Mouse (Mus musculus) myocyte (in vitro differentiated cells): ENCODE measurements at regions not wholly inside any gene's neighbourhood (a gene's known extent, or its start where the extent isn't known, plus 50 kb on each side); places are given as distances from the start of the nearest gene placed in this dataset.

ENCODE experiments used
- H3K27me3 ChIP-seq: one replicate; pipeline ENCODE4 v1.6.1; 2011; ENCODE audit not compliant: control insufficient read depth, insufficient read depth, insufficient read length
- H3K36me3 ChIP-seq: one replicate; pipeline ENCODE4 v1.6.1; 2011; ENCODE audit not compliant: control insufficient read depth, insufficient read depth
- H3K4me2 ChIP-seq: one replicate; pipeline ENCODE4 v1.6.1; 2011; ENCODE audit warnings: low read depth, control low read depth
- H3K4me3 ChIP-seq: one replicate; pipeline ENCODE4 v1.5.1; 2011; ENCODE audit warnings: mild to moderate bottlenecking, control low read depth, moderate library complexity
- H3K79me2 ChIP-seq: one replicate; pipeline ENCODE4 v1.6.1; 2011; ENCODE audit not compliant: control insufficient read depth, insufficient read depth
- H3ac ChIP-seq: one replicate; pipeline ENCODE4 v1.6.1; 2011; ENCODE audit not compliant: control insufficient read depth, insufficient read length
- CEBPB ChIP-seq: IDR thresholded peaks from 2 replicates; pipeline ENCODE4 v1.6.1; 2011; ENCODE audit warnings: mild to moderate bottlenecking, moderate library complexity; ENCODE audit not compliant: poor library complexity, insufficient read depth, severe bottlenecking
- E2F4 ChIP-seq: IDR thresholded peaks from one replicate; pipeline ENCODE4 v1.6.1; 2011; ENCODE audit warnings: mild to moderate bottlenecking, control low read depth, moderate library complexity; ENCODE audit not compliant: insufficient read depth
- MAX ChIP-seq: IDR thresholded peaks from one replicate; pipeline ENCODE4 v1.6.1; 2011; ENCODE audit warnings: low read depth, mild to moderate bottlenecking, control low read depth
- MYOD1 ChIP-seq, 3 experiments: IDR thresholded peaks; one replicate each; pipeline ENCODE4 v1.6.1; 2011; ENCODE audit warnings: control low read depth in 2 of 3, low read depth in 2 of 3, mild to moderate bottlenecking in 2 of 3, moderate library complexity in 1 of 3; ENCODE audit not compliant: insufficient read length in 2 of 3, control insufficient read depth in 1 of 3
- MYOG ChIP-seq, 3 experiments: IDR thresholded peaks; one replicate each; pipeline ENCODE4 v1.6.1; 2011; ENCODE audit warnings: control low read depth in 2 of 3, low read depth in 2 of 3, mild to moderate bottlenecking in 2 of 3; ENCODE audit not compliant: insufficient read length in 2 of 3, control insufficient read depth in 1 of 3, insufficient read depth in 1 of 3
- POLR2A ChIP-seq: IDR thresholded peaks from one replicate; pipeline ENCODE4 v1.6.1; 2011; ENCODE audit warnings: low read depth, mild to moderate bottlenecking, control low read depth, moderate library complexity; ENCODE audit not compliant: insufficient read length
- POLR2AphosphoS2 ChIP-seq: IDR thresholded peaks from one replicate; pipeline ENCODE4 v1.6.1; 2011; ENCODE audit warnings: low read depth, control low read depth; ENCODE audit not compliant: insufficient read length
- REST ChIP-seq: IDR thresholded peaks from one replicate; pipeline ENCODE4 v1.6.1; 2011; ENCODE audit warnings: mild to moderate bottlenecking, control low read depth, moderate library complexity; ENCODE audit not compliant: insufficient read depth, insufficient read length
- SRF ChIP-seq: IDR thresholded peaks from one replicate; pipeline ENCODE4 v1.6.1; 2011; ENCODE audit warnings: low read depth; ENCODE audit not compliant: control insufficient read depth, insufficient read length
- TCF12 ChIP-seq: IDR thresholded peaks from one replicate; pipeline ENCODE4 v1.6.1; 2011; ENCODE audit warnings: mild to moderate bottlenecking, control low read depth; ENCODE audit not compliant: poor library complexity, insufficient read depth, severe bottlenecking
- TCF3 ChIP-seq: IDR thresholded peaks from one replicate; pipeline ENCODE4 v1.6.1; 2011; ENCODE audit warnings: low read depth, control low read depth; ENCODE audit not compliant: insufficient read length
- USF1 ChIP-seq: IDR thresholded peaks from one replicate; pipeline ENCODE4 v1.6.1; 2011; ENCODE audit warnings: low read depth, mild to moderate bottlenecking, control low read depth, moderate library complexity

DNA sequence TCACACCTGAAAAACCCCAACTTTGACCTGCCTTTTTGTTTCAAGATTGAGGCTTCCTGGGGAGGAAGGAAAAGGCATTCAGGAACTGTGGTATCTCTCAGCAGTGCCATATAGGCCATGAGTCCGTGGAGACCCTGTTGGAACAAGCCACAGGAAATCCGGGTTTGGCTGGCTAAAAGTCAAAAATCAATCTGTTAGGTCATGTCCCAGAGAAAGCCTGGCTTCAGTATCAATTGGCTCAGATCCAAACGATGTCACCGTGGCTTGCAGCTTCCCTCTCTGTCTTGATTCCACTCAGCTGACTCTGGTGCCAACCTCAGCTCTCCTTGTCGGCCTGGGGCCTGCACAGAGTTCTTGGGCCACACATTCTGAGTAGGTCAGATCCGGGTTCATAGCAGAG is 191.1 kb downstream of the Shq1 start:
- no peak for TF ChIP-seq TCF3
- no peak for TF ChIP-seq MAX
- TF ChIP-seq SRF = no peak
- no peak for TF ChIP-seq USF1
- TF ChIP-seq POLR2A = no peak
- no peak for TF ChIP-seq MYOG (IDR thresholded peaks at IDR 0.05; ENCODE audit: control insufficient read depth in 1 of 3, insufficient read depth in 1 of 3, insufficient read length in 2 of 3, low read depth in 2 of 3)
- no peak for TF ChIP-seq REST
- TF ChIP-seq POLR2AphosphoS2 = no peak
- no peak for TF ChIP-seq MYOD1 (IDR thresholded peaks at IDR 0.05; ENCODE audit: control insufficient read depth in 1 of 3, insufficient read length in 2 of 3, low read depth in 2 of 3)
- no peak for TF ChIP-seq E2F4
- TF ChIP-seq CEBPB = no peak
- no peak for TF ChIP-seq TCF12
- H3K79me2 ChIP-seq = no peaks in the 10 kb centered on the region
- no peak overlapping the region for H3K4me3 ChIP-seq
- no peak overlapping the region for H3ac ChIP-seq
- H3K4me2 ChIP-seq = no peak overlapping the region
- peaks cover 9% of the 10 kb centered on the region for H3K27me3 ChIP-seq
- no peaks in the 10 kb centered on the region for H3K36me3 ChIP-seq

DNA sequence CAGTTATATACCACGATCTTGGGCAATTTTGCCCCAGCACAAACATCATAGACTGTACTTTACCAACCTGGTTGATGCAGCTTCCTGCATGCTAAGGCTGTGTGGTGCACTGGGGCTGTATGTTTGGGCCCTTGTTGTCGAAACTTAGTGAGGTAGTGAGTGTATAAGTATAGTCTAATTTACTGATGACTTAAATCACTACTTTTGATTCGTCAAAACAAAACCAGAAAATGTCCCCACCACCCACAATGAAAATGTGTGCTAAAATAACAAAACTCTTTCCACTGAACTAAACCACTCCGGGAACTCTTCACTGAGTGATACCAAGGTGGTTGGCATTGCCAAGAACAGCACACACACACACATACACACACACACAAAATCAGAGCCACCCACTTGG is 191.5 kb downstream of the Shq1 start:
- Histone ChIP-seq H3K27me3 (peaks cover 7% of the 10 kb centered on the region), H3K4me3 (no peak overlapping the region), H3ac (no peak overlapping the region), H3K36me3 (no peaks in the 10 kb centered on the region), H3K4me2 (no peak overlapping the region), H3K79me2 (no peaks in the 10 kb centered on the region)
- no peak for TF ChIP-seq MYOG (IDR thresholded peaks at IDR 0.05; ENCODE audit: control insufficient read depth in 1 of 3, insufficient read depth in 1 of 3, insufficient read length in 2 of 3, low read depth in 2 of 3)
- TF ChIP-seq TCF3 = no peak
- no peak for TF ChIP-seq MYOD1 (IDR thresholded peaks at IDR 0.05; ENCODE audit: control insufficient read depth in 1 of 3, insufficient read length in 2 of 3, low read depth in 2 of 3)
- no peak for TF ChIP-seq POLR2A
- TF ChIP-seq CEBPB = no peak
- no peak for TF ChIP-seq MAX
- TF ChIP-seq USF1 = no peak
- TF ChIP-seq SRF = no peak
- TF ChIP-seq REST = no peak
- TF ChIP-seq POLR2AphosphoS2 = no peak
- TF ChIP-seq E2F4 = no peak
- no peak for TF ChIP-seq TCF12

DNA sequence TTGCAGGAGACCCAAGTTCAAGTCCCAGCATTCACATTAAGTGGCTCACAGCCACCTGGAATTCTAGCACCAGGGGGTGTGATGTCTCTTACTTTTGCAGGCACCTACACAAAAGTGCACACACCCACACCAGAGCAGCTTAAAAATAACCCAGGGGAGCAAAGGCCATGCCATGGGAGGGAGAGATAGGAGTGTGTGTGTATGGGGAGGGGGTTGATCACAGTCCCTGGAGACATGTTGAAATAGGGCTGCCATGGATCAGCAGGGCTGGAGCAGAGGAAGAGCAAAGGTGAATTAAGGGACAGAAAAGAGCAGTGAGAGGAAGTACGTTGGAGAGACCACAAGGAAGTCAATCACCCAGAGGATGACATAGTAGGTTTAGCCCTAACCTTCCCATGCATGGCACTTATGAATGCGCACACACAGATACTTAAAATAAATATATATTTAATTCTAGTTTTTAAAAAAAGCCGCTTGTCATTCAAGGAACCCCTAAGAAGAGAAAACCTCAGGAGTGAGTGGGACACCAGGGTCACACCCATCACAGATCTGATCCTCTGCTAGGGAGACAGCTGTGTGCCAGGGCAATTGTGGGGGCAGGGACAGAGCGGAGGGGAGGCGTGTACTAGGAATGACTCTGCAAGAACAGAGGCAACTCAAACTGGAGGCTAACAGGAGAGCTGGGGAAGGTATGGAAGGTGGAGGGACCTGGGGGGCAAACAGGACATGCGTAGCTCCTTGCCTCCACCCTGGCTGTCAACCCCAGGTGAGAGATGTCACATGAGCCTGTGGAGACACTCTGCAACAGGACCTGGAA is 189.5 kb upstream of the Rybp start:
- TF ChIP-seq TCF12 (no peak), MYOG (IDR thresholded peaks at IDR 0.05; ENCODE audit: control insufficient read depth in 1 of 3, insufficient read depth in 1 of 3, insufficient read length in 2 of 3, low read depth in 2 of 3) (peak in 1 of 3 experiments; percentile 53), MYOD1 (IDR thresholded peaks at IDR 0.05; ENCODE audit: control insufficient read depth in 1 of 3, insufficient read length in 2 of 3, low read depth in 2 of 3) (peak in 1 of 3 experiments; percentile 52), SRF (no peak)
- H3K27me3 ChIP-seq = peaks cover 4% of the 10 kb centered on the region
- H3K79me2 ChIP-seq = no peaks in the 10 kb centered on the region
- H3K36me3 ChIP-seq = no peaks in the 10 kb centered on the region
- H3ac ChIP-seq = no peak overlapping the region
- no peak overlapping the region for H3K4me2 ChIP-seq
- H3K4me3 ChIP-seq = no peak overlapping the region

DNA sequence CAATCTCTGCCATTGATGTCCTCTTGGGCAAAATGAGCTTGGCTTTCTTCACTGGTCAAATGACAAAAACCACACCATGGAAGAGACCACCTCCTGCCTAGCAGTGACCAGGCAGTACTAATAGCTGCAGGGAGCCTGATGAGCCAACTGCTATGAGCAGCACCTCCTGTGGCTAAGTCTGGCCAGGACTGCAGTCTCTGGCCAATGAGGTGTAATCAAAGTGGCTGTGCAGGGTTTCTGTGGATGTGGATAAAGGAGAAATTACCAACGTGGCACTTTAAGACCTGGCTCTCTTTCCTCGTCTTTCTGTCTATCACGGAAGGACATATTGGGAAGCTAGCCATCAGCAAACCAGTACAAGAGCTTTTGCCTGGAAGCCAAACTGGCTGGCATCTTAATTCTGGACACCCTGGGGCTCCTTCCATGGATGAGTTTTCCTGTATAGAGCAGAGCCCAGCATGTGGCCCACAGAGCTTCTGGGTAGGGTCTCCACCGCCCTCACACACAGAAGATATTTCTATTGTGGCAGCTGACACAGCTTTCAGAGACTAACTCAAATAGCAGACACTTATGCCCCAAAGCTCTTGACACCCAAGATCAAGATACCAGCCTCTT is 188.2 kb upstream of the Rybp start:
- Histone ChIP-seq H3K4me2 (no peak overlapping the region), H3K36me3 (no peaks in the 10 kb centered on the region), H3K27me3 (no peaks in the 10 kb centered on the region), H3ac (no peak overlapping the region), H3K79me2 (no peaks in the 10 kb centered on the region), H3K4me3 (no peak overlapping the region)
- no peak for TF ChIP-seq MYOD1 (IDR thresholded peaks at IDR 0.05; ENCODE audit: control insufficient read depth in 1 of 3, insufficient read length in 2 of 3, low read depth in 2 of 3)
- TF ChIP-seq CEBPB = no peak
- TF ChIP-seq POLR2AphosphoS2 = no peak
- no peak for TF ChIP-seq MYOG (IDR thresholded peaks at IDR 0.05; ENCODE audit: control insufficient read depth in 1 of 3, insufficient read depth in 1 of 3, insufficient read length in 2 of 3, low read depth in 2 of 3)
- TF ChIP-seq E2F4 = no peak
- TF ChIP-seq TCF12 = no peak
- no peak for TF ChIP-seq MAX
- no peak for TF ChIP-seq SRF
- TF ChIP-seq REST = no peak
- no peak for TF ChIP-seq USF1
- TF ChIP-seq POLR2A = no peak
- no peak for TF ChIP-seq TCF3
